Mouse (Mus musculus): ENCODE data around the gene Fez1.

GRCm38 (mm10) chr9:36870263-36870662, 48.6 kb downstream of the Fez1 start:
- TF ChIP-seq POLR2A (IDR thresholded peaks at IDR 0.05; ENCODE audit: low read depth, low read length), result no peak
- no peak for TF ChIP-seq CTCF (IDR thresholded peaks at IDR 0.05; ENCODE audit: extremely low read depth, insufficient read length, insufficient replicate concordance, low read depth, low read length)

All from small intestine, adult 2 months (tissue).